Mouse (Mus musculus) 3T3-L1 (cell line): Measurements from ENCODE around the gene Ankrd13d.

ENCODE experiments used
- DNase-seq: peaks from one replicate; pipeline ENCODE4 v3.0.0-alpha.2; 2015; ENCODE audit warnings: low read depth, low spot score

Gene Ankrd13d

DNA sequence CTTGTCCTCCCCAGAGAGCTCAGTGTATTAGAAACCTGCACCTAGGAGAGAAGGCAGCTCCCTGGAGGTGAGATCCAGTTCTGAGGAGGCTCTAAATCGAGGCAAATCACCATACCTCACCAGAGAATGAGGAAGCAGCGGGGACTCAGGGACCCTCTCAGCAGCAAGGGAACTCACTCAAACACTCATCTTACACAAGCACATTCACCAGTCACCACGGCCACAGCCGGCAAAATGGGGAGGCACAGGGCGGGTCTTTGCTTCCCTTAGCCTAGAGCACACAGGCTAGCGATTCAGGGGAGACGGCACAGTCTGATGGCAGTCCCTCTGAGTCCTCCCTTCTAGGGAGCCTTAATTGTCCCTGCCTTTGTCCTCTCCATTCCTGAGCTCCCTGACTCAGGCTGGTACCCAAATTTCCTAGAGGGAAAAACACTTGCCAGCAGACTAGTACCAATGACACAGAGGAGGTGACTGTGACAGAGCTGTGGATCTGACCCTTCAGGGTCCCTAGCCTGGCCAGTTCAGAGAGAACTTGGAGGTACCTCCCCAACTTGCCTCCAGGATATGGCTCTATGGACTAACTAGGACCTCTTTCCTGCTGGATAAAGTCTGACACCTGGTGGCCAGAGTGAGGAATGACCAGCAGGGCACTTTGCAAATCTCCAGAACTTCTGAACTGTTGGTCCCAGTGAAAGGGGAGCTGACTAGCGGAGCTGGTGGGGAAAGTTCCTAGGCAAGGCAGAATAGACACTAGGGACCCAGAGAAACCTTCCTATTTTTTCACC, 54.9 kb downstream of the Ankrd13d start:
- DNase-seq, result peak; percentile 96

DNA sequence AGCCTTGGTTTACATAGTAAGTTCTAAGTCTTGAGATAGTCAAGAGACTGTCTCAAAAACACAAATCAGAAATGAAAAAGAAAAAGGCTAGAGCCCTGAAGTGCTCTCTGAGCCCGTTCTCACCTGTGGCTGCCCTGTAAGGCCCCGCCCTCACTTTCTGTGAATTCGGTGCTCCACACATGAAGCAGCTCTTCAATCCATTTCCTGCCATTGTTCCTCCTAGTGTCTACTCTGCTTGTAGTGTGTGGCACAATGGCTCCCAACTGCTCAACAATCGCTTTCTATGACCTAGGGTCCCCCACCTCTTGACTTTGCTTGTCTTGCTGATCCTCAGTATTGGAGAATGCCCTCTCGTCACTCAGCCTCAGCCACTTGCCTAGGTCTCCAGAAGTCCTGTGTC, 55.5 kb downstream of the Ankrd13d start:
- DNase-seq, result no peak

DNA sequence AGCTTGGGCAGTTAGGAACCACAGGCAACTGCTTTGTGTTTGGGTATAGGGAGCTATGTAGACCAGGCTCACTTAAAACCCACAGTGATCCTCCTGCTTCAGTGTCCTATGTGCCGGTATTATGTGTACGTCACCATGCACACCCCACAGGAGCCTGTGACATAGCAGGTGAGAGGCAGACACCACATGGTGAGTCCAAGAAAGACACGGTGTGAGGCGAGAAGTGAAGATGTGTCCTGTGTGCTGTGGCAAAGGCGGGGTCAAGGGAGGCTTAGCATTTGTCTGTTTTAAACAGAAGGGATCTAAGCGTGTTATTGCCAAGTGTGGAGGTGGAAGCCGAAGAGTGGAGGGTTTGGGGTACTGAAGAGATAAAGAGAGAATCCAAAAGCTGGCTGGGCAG, 56.2 kb downstream of the Ankrd13d start:
- no peak for DNase-seq

DNA sequence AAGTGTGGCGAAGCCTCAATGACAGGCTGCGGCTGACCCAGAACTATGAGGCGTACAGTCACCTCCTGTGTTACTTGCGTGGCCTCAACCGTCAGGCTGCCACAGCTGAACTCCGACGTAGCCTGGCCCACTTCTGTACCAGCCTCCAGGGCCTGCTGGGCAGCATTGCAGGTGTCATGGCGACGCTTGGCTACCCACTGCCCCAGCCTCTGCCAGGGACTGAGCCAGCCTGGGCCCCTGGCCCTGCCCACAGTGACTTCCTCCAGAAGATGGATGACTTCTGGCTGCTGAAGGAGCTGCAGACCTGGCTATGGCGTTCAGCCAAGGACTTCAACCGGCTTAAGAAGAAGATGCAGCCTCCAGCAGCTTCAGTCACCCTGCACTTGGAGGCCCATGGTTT, 60.8 kb downstream of the Ankrd13d start:
- no peak for DNase-seq

DNA sequence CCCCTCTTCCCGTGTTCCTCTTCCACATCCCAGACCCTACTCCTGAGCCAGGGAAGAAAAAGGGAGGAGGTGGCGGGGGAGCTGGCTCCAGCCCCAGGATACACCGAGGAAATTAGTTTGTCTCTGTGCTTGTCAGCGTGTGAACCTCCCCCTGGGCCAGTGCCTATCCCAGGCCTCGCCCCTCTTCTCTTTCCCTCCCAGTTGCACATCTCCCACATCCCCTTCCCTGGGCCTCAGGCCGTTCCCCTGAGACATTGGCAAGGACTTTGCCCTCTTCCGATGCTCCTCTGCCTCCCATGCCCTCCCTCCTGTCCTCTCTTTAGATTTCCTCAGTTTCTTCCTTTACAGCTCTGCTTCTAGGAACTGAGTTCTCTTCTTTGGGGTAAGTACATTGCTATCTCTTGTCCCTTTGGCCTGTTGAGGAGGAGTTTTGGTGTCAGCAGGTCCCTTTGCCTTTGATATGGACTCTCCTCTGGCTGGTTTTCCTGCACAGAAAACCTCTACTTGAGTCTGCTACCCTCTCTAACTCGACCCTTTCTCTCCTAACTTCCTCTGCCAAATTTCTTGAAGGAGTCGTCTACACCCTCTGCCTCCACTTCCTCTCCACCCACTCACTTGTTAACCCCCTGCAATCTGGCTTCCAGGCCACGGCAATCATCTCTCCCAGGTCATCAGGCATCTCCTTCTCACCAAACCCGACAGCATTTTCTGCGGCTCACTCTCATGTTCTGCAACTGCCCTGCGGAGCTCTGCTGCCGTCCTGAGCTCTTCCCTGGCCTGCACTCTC, 61.8 kb downstream of the Ankrd13d start:
- DNase-seq, result peak; percentile 65

DNA sequence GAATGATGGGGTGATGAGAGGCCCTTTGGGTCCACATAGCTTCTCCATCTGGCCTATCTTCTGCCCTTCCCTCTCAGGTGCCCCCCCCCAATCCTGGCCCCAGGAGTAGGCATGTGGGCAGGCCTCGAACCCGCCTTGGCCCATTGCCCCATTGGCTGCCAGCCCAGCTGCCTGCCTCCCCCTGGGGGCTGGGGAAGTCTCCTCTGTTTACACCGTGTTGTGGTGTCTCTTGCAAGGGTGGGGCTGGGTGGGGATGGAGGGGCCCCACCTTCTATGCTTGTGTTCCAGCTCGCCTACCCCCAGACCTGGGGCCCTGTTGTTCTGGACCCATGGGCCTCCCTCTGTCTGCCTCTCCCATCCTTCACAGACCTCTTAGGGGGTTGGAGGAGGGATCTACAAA, 62.5 kb downstream of the Ankrd13d start:
- DNase-seq, result no peak
